ENCODE assay signal across 8 mouse cellular contexts in the genomic region with DNA sequence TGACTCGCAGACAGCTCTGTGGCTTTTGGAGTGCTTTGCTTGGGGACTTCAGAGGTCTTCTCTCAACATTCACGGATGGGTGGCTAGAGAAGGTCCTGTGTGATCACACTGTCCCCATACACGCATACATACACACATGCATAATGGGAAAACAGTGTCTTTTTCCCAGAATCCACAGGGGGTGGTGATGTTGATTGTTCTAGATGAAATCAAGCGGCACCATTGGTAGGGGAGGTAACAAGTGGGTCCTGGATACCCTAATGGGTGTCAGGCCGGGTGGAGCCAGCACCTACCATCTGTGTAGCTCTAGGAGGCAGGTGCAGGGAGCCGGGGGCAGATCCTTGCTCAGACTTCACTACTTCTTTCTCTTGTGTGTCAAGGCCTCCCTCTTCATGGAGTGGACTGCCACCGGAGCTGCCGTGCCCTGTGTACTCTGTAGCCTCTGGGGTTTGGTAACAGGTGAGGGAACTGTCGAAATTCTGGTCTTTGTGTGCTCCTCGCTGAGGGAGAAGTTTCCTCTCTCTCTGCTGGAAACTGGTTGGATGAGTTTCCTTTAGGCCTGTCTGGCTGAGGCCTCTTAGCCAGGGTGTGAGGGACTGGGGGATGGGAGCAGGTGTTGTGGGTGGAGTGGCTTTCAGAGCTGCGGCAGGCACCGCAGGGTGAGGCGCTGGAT. TPM values are rescaled to one million over a fixed set of nuclear protein-coding genes. Genes with fewer than 3 reads are reported as not detected.
A peak's percentile ranks its signal among the peaks of the same experiment; 100 is the strongest.
DNase-seq lines count a peak whose midpoint lies in the region; ATAC-seq and TF ChIP-seq lines count a peak whose summit lies in the region.

No protein-coding gene starts in this region.

- peak; percentile 5 for DNase-seq in brain, embryonic 14.5 days (ENCODE audit: low read depth)
- peak; percentile 44 for DNase-seq in splenic B cell, adult 2 months (ENCODE audit: low read depth, low spot score)
- no peak for DNase-seq in cerebellum, postnatal 4 days (ENCODE audit: low spot score in 2 of 2)
- DNase-seq in adrenal gland, adult 18-20 months (ENCODE audit: low spot score in 2 of 2) = no peak
- no peak for DNase-seq in spleen, postnatal 4 days (ENCODE audit: low spot score in 2 of 2)

- peaks cover 71% of the 10 kb centered on the region for H3K4me1 ChIP-seq in E14TG2a.4 (replicated peaks; ENCODE audit: low read depth, low read length)
- H3K4me1 ChIP-seq in hindbrain, embryonic 12.5 days = peaks cover 28% of the 10 kb centered on the region
- H3K4me1 ChIP-seq in liver, embryonic 15.5 days (replicated peaks) = peaks cover 54% of the 10 kb centered on the region

- no peaks in the 10 kb centered on the region for H3K9me3 ChIP-seq in E14TG2a.4 (ENCODE audit: low read length)
- H3K9me3 ChIP-seq in hindbrain, embryonic 12.5 days (replicated peaks) = no peaks in the 10 kb centered on the region
- H3K9me3 ChIP-seq in liver, embryonic 15.5 days (replicated peaks) = no peaks in the 10 kb centered on the region

- no peak overlapping the region for H3K27ac ChIP-seq in hindbrain, embryonic 12.5 days
- peak overlapping the region; percentile 69 for H3K27ac ChIP-seq in liver, embryonic 15.5 days (replicated peaks)

- peak overlapping the region; percentile 36; the same call in 1 of the 2 replicates for H3K9ac ChIP-seq in hindbrain, embryonic 12.5 days
- no peak overlapping the region for H3K9ac ChIP-seq in liver, embryonic 15.5 days

- ATAC-seq in hindbrain, embryonic 12.5 days (ENCODE audit: low FRiP score) = 0 out of 2 replicates have a peak, but pooled peaks have one; percentile 29
- peak; percentile 30; the same call in 1 of the 2 replicates for ATAC-seq in liver, embryonic 15.5 days (ENCODE audit: insufficient read depth)

- 28% methylated on average over 13 of the region's 13 CpGs for WGBS in hindbrain, embryonic 12.5 days
- WGBS in liver, embryonic 15.5 days (ENCODE audit: insufficient replicate concordance) = 41% methylated on average over 13 of the region's 13 CpGs

- peak overlapping the region; percentile 67 for H3K4me3 ChIP-seq in E14TG2a.4 (replicated peaks; ENCODE audit: low read length)
- peak overlapping the region; percentile 14; the same call in 1 of the 2 replicates for H3K4me3 ChIP-seq in hindbrain, embryonic 12.5 days
- H3K4me3 ChIP-seq in liver, embryonic 15.5 days (replicated peaks) = no peak overlapping the region

- H3K27me3 ChIP-seq in E14TG2a.4 (ENCODE audit: insufficient read depth, low read length) = peaks cover 4% of the 10 kb centered on the region; the same call in 1 of the 2 replicates
- H3K27me3 ChIP-seq in hindbrain, embryonic 12.5 days = peaks cover 34% of the 10 kb centered on the region
- peaks cover 22% of the 10 kb centered on the region for H3K27me3 ChIP-seq in liver, embryonic 15.5 days
- H3K27me3 ChIP-seq in splenic B cell, adult 2 months (ENCODE audit: control insufficient read depth, insufficient read depth, low read length, poor library complexity, severe bottlenecking) = no peaks in the 10 kb centered on the region

- H3K4me2 ChIP-seq in hindbrain, embryonic 12.5 days (replicated peaks) = peak overlapping the region; percentile 46
- peak overlapping the region; percentile 37 for H3K4me2 ChIP-seq in liver, embryonic 15.5 days

- no peak for TF ChIP-seq CTCF in E14TG2a.4 (conservative IDR thresholded peaks at IDR 0.05; ENCODE audit: low read length)
- no peak for TF ChIP-seq CTCF in brain, embryonic 14.5 days (IDR thresholded peaks at IDR 0.05; ENCODE audit: borderline replicate concordance, extremely low read depth, insufficient read depth, insufficient read length)

- H3K36me3 ChIP-seq in E14TG2a.4 (ENCODE audit: insufficient read depth, low read length) = peaks cover 3% of the 10 kb centered on the region; the same call in 1 of the 2 replicates
- no peaks in the 10 kb centered on the region for H3K36me3 ChIP-seq in hindbrain, embryonic 12.5 days
- H3K36me3 ChIP-seq in liver, embryonic 15.5 days (replicated peaks) = no peaks in the 10 kb centered on the region
- H3K36me3 ChIP-seq in splenic B cell, adult 2 months (ENCODE audit: control insufficient read depth, insufficient read depth, low read length, poor library complexity, severe bottlenecking) = no peaks in the 10 kb centered on the region

- no peak for TF ChIP-seq POLR2A in brain, embryonic 14.5 days (IDR thresholded peaks at IDR 0.05; ENCODE audit: borderline replicate concordance, extremely low read depth, insufficient read depth, insufficient read length, poor library complexity, severe bottlenecking)

RNA-seq across cellular contexts. Expression of gene Plekhg3, which starts 16.9 kb away (rescaled TPM):
- polyA plus RNA-seq in brain, embryonic 14.5 days (2012; rRNA removed) = 3.1 and 5.2 TPM in 2 replicates
- polyA plus RNA-seq in hindbrain, embryonic 12.5 days (2016; fragmentation: Nextera tagmentation; extraction: Ambion mirVana) = 3.0 and 3.6 TPM in 2 replicates
- polyA plus RNA-seq in liver, embryonic 15.5 days (2015; fragmentation: Nextera tagmentation; extraction: Ambion mirVana) = 3.3 and 4.1 TPM in 2 replicates
- 10 to 100 TPM in 1 of 2 experiments, 1 to 10 TPM in 1; 8.6 to 11.9 TPM for total RNA-seq in adrenal gland, adult 18-20 months (2021)

Comparison
In these comparisons a context has a peak if more than half of its experiments do, and no peak if none do; other contexts are left out.
1. DNase-seq: peak in brain, embryonic 14.5 days (single experiment) and splenic B cell, adult 2 months (single experiment); none in cerebellum, postnatal 4 days (0 of 2), adrenal gland, adult 18-20 months (0 of 2) and spleen, postnatal 4 days (0 of 2).